Mouse (Mus musculus): Measurements from ENCODE around the gene Gm49721. TPM values are rescaled to one million over a fixed set of nuclear protein-coding genes. Genes with fewer than 3 reads are reported as not detected.
"Not testable (repeated sequence)": the region's sequence is repeated elsewhere in the genome, so short reads cannot be mapped to it uniquely, and the experiment has no call there.

Gm49721 gene
- polyA plus RNA-seq, 1 experiment from 2014 or later = not detected

DNA sequence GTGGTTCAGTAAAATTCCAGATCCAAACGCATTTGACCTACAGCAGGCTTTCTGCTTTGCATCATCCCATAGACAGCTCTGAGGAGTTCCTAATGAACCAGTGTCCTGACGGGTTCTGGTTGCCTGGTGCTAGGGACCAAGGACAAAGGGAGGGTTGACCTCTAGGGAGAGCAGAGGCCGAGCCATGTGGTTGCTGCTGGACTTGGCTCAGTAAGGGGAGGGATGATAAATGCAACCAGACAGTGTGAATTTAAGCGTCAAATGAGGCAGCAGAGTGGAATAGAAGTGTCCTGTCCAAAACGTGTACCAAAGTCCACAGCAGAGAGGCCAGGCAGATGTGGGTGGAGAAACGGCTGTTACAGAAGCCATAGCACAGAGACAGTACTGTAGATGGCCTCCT is 16.8 kb downstream of the Gm49721 start:
- not testable (repeated sequence) for H3K27me3 ChIP-seq; H3K9ac ChIP-seq; H3K4me1 ChIP-seq (replicated peaks); H3K4me2 ChIP-seq; H3K27ac ChIP-seq (replicated peaks); H3K4me3 ChIP-seq (replicated peaks); H3K36me3 ChIP-seq (replicated peaks); H3K9me3 ChIP-seq (replicated peaks)
- no CpG with 5 or more reads among the region's 6 CpGs for WGBS (ENCODE audit: insufficient replicate concordance)
- peak; percentile 25; the same call in 1 of the 2 replicates for ATAC-seq (ENCODE audit: insufficient read depth)

DNA sequence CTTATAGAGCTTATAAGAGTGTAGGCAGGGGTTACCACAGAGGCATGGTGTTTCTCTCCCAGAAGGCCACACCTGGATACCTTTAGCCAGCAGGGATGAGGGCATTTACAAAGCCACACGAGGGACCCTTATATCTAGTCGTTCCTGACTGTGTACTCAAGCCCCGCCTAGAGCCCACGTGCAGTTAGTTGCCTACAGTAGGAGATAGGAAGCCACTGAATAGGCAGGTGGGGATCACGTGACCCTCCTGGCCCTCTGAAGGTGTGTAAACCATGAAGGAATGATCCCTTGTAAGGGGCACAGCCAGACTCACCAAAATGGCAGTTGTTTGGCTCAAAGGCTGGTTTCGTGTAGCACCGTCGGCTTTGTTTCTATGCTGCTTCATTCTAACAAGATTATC is 18.1 kb downstream of the Gm49721 start:
- H3K27me3 ChIP-seq; H3K4me2 ChIP-seq; H3K4me3 ChIP-seq (replicated peaks); H3K27ac ChIP-seq (replicated peaks); H3K4me1 ChIP-seq (replicated peaks); H3K36me3 ChIP-seq (replicated peaks); ATAC-seq (ENCODE audit: insufficient read depth); H3K9me3 ChIP-seq (replicated peaks); H3K9ac ChIP-seq: not testable (repeated sequence)
- 68% methylated on average over 8 of the region's 8 CpGs for WGBS (ENCODE audit: insufficient replicate concordance)

DNA sequence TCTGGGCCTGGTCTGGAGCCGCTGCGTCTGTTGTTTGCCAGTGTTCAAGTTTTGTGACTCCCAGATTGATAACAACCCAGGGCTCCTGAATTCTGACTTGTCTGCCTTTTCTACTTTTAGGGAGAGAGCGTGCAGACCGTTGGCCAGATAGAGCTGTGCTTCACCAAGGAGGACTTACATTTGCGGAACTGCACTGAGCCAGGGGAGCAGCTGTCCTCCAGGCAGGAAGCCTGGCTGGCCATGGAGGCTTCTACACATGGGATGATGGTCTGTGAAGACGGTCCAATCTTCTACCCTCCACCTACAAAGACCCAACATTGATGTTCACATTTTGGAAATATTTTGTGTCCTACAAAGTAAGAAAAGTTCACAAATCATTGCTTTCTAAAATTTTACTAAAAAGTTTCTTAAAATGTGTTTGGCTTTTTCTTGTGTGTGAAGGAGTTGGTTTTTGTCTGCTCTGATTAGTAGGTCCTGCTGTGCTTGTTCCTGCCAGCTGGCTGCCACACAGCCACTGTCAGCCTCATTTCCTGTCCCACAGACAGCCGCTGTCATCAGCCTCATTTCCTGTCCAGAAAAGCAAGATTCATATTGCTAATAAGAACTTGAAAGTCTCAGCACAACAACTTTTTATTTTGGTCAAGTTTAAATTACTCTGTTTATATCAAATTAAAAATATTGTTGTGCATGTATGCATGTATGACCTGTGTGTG is 19.2 kb downstream of the Gm49721 start:
- not testable (repeated sequence) for H3K9me3 ChIP-seq (replicated peaks); H3K27ac ChIP-seq (replicated peaks); H3K27me3 ChIP-seq; H3K4me2 ChIP-seq; H3K4me3 ChIP-seq (replicated peaks); H3K9ac ChIP-seq; H3K36me3 ChIP-seq (replicated peaks); H3K4me1 ChIP-seq (replicated peaks); ATAC-seq (ENCODE audit: insufficient read depth)
- WGBS (ENCODE audit: insufficient replicate concordance) = 64% methylated on average over 1 of the region's 7 CpGs

DNA sequence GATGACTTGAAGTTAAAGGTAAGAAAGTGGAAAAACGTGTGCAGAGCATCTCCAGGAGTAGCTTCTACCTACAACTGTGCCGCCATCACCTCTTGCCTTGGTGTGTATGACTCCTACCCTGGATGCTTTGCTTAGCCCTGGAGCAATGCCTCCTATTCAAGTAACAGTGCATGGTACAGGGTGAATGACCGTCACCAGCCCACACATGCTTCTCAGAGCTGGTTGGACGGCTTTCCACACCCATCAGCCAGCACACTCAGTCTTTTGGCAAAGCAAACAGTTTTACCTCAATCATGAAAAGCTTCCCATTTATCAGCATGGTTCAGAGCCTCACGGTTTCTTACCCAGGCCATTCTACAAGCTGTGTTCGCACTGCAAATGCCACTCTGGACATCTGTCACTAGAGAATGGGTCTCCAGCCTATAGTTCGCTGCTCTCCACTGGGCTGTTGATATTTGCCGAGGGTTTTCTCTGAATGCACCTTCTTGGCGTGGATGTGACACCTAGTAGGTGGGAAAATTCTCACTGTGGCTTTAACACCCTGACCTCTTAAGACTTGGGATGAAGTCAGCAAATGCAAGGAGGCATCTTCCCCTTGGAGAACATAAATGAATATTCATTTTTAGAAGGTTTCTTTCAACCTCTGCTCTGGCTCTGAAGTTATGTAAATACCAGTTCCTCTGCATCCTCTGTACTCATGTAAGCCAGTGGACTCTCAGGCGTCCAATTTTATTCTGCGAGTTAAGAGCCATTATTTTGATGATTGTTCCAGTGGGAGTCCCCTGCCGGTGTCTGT is 23.3 kb downstream of the Gm49721 start:
- not testable (repeated sequence) for H3K27me3 ChIP-seq; ATAC-seq (ENCODE audit: insufficient read depth)

DNA sequence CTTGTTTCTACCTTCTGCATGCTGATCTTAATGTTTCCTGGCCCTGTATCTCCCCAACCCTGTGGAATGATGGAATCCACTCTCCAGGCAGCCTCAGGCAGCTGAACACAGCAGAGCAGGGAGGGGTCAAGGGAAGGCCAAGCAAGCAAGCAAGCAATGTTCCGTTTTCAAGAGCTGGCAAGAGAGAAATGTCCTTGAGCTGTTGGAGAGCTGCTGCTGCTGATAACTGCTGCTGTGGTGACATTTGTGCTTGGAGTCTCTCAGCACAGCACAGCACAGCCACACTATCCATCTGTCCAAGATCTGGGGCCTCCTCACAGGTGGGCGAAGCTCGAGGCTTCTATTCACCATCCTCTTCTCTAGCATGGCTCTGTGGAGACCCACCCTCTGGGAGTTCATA is 24.7 kb downstream of the Gm49721 start:
- not testable (repeated sequence) for H3K4me3 ChIP-seq (replicated peaks); H3K4me1 ChIP-seq (replicated peaks); H3K4me2 ChIP-seq; H3K9ac ChIP-seq; H3K36me3 ChIP-seq (replicated peaks); ATAC-seq (ENCODE audit: insufficient read depth); H3K27ac ChIP-seq (replicated peaks); H3K27me3 ChIP-seq; H3K9me3 ChIP-seq (replicated peaks)
- WGBS (ENCODE audit: insufficient replicate concordance) = no CpG with 5 or more reads among the region's 3 CpGs

More for the DNA sequence above, 23.3 kb downstream of the Gm49721 start:
- H3K4me3 ChIP-seq (replicated peaks); H3K9me3 ChIP-seq (replicated peaks); H3K9ac ChIP-seq; H3K36me3 ChIP-seq (replicated peaks); H3K4me2 ChIP-seq; H3K27ac ChIP-seq (replicated peaks); H3K4me1 ChIP-seq (replicated peaks): not testable (repeated sequence)
- WGBS (ENCODE audit: insufficient replicate concordance) = 69% methylated on average over 10 of the region's 12 CpGs

DNA sequence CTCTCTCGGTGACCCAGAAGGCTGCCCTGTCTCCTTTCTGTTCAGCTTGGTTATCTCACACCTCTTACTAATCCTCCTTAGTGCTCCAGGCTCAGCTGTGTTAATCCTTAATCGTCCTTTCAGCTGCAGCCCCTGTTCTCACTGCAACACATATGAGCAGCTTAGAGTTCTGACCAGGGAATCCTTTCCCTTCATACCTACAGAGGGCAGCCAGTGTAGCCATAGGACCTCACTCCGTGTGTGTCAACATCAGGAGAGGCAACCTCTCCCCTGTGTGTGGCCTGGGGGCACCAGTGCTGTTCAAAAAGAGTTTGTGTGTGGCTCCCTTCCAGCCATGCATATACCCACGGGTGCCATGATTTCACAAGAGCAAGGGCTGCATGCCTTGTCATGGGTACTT is 26.9 kb downstream of the Gm49721 start:
- 39% methylated on average over 3 of the region's 4 CpGs for WGBS (ENCODE audit: insufficient replicate concordance)
- not testable (repeated sequence) for ATAC-seq (ENCODE audit: insufficient read depth); H3K27me3 ChIP-seq; H3K4me3 ChIP-seq (replicated peaks); H3K27ac ChIP-seq (replicated peaks); H3K9ac ChIP-seq; H3K4me1 ChIP-seq (replicated peaks); H3K36me3 ChIP-seq (replicated peaks); H3K9me3 ChIP-seq (replicated peaks); H3K4me2 ChIP-seq

DNA sequence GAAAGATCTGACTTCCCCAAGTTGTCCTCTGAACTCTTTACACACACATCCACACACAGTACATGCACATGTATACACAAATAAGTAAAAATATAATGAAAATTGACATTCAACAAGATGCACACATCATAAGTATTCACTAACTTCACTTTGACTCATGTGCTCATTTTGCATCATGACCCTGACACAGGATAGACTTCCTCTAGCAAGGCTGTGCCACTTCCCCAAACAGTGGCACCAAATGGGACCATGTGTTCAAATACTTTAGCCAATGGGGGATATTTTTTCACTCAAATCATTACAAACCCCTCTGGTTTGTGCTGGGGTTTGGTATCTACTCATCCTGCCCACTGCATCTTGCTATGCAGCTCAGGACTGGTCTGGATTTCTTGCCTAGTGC is 30.2 kb downstream of the Gm49721 start:
- not testable (repeated sequence) for H3K36me3 ChIP-seq (replicated peaks); ATAC-seq (ENCODE audit: insufficient read depth); H3K4me1 ChIP-seq (replicated peaks); H3K9ac ChIP-seq; H3K4me2 ChIP-seq; H3K4me3 ChIP-seq (replicated peaks); H3K27me3 ChIP-seq; H3K9me3 ChIP-seq (replicated peaks); H3K27ac ChIP-seq (replicated peaks)

DNA sequence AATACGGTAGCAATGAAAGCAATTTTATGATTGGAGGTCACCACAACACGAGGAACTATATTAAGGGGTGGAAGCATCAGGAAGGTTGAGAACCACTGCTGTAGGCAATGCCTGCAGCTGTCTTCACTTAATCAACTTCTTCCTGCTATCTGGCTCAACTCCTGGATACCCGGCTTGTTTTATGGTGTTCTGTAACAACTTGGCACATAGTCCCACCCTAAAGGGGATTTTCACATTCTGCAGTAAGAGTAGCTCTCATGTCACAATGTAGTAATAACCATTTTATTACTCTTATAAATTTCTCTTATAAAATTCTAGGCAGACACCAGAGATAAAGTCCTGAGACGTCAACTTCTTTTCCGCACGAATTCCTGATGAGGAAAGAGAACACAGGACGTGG is 30.7 kb downstream of the Gm49721 start:
- H3K27me3 ChIP-seq; H3K9ac ChIP-seq; H3K4me1 ChIP-seq (replicated peaks); H3K9me3 ChIP-seq (replicated peaks); H3K27ac ChIP-seq (replicated peaks); H3K36me3 ChIP-seq (replicated peaks); ATAC-seq (ENCODE audit: insufficient read depth); H3K4me3 ChIP-seq (replicated peaks); H3K4me2 ChIP-seq: not testable (repeated sequence)
- no CpG with 5 or more reads among the region's 7 CpGs for WGBS (ENCODE audit: insufficient replicate concordance)

DNA sequence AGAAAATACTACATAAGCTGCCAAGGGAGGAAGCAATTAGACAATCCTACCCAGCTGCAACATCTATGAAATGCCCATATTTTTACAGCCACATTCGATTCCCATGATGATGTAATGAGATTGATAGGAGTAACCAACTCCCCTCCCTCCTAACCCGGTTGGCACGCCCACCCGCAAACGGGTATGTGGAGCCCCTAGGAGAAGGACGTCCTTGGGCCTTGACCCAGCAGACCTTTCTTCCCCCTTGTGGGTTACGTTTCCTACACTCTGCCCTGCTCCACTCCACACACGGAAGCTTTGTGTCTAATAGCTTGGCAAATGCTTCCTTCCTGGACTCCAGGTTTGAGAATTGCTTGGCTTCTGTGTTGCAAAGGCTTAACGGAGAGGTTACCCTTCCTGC is 31.2 kb downstream of the Gm49721 start:
- H3K9ac ChIP-seq; H3K4me2 ChIP-seq; H3K27me3 ChIP-seq; H3K36me3 ChIP-seq (replicated peaks); H3K4me1 ChIP-seq (replicated peaks); ATAC-seq (ENCODE audit: insufficient read depth); H3K4me3 ChIP-seq (replicated peaks); H3K27ac ChIP-seq (replicated peaks); H3K9me3 ChIP-seq (replicated peaks): not testable (repeated sequence)
- WGBS (ENCODE audit: insufficient replicate concordance) = 32% methylated on average over 7 of the region's 9 CpGs

DNA sequence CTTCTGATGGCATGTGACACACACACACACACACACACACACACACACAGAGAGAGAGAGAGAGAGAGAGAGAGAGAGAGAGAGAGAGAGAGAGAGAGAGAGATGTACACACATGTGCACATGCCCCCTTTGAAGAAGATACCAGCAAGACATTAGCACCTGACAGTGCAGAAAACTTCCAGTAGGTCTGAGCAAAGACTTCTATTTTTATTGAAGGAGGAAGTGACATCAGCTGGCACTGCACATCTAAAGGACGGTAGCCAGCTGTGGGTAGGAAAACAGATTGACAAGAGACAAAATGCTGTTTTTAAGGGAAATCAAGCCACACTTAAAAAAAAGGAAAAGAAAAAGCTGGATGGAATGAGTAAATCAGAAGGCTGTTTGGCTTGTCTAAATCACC is 35.5 kb downstream of the Gm49721 start:
- WGBS (ENCODE audit: insufficient replicate concordance) = no CpG with 5 or more reads among the region's 1 CpGs
- H3K9ac ChIP-seq; H3K27ac ChIP-seq (replicated peaks); H3K27me3 ChIP-seq; H3K36me3 ChIP-seq (replicated peaks); ATAC-seq (ENCODE audit: insufficient read depth); H3K9me3 ChIP-seq (replicated peaks); H3K4me3 ChIP-seq (replicated peaks); H3K4me1 ChIP-seq (replicated peaks); H3K4me2 ChIP-seq: not testable (repeated sequence)

DNA sequence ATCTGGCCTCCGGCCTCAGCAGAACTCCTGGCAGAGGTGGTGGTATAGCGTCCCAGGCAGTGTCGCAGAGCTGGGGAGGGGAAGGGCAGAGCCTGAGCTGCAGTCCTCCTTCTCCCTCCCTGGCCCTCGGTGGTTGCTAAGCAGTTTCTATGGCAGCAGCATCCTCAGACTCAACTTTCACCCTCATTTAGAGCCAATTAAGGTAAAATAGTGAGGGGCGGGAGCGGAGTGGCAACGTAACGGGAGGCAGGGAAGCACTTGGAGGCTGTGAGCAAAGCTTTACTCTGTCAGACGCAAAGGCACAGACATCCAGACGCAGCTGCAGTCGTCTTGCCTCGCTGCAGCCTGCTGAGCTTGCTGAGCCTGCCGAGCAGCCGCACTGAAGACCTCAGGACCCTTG is 46.6 kb downstream of the Gm49721 start, which contains the start of gene Gm1604a:
Gene Gm1604a (plus strand): TSS at position 312 of the 400 bp plus-strand sequence.
- ATAC-seq (ENCODE audit: insufficient read depth); H3K4me2 ChIP-seq; H3K27ac ChIP-seq (replicated peaks); H3K4me3 ChIP-seq (replicated peaks); H3K36me3 ChIP-seq (replicated peaks); H3K4me1 ChIP-seq (replicated peaks); H3K9me3 ChIP-seq (replicated peaks); H3K9ac ChIP-seq; H3K27me3 ChIP-seq: not testable (repeated sequence)
- 25% methylated on average over 8 of the region's 14 CpGs for WGBS (ENCODE audit: insufficient replicate concordance)

All from liver, embryonic 15.5 days (tissue).